Mouse (Mus musculus): ENCODE results near the gene Ccnjl.

DNA sequence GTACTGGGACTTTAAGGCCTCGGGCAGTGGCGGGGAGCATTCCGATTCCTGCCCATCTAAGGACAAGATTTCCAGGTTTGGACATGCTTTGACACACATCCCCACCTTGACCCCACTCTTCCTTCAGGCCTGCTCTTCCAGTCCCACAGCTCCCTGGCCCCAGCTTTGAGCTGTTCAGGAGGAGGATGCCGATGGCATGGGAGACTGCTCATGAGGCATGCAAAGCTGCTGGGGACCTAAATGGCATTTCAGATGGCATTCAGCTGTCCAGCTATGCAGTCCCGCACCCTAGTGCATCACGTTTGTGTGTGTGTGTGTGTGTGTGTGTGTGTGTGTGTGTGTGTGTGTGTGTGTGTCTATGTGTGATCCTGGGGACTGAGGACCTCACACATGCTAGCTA is 8.5 kb downstream of the Ccnjl start:
- TF ChIP-seq USF1 (IDR thresholded peaks at IDR 0.05; ENCODE audit: low read depth, low read length) = no peak
- TF ChIP-seq ZC3H11A (IDR thresholded peaks at IDR 0.05; ENCODE audit: low read depth, low read length) = no peak
- TF ChIP-seq POLR2A (IDR thresholded peaks at IDR 0.05; ENCODE audit: control insufficient read depth in 1 of 2, insufficient read depth in 1 of 2, low read depth in 1 of 2, low read length in 2 of 2, poor library complexity in 1 of 2) = no peak
- no peak for TF ChIP-seq ETS1 (IDR thresholded peaks at IDR 0.05; ENCODE audit: low read depth, low read length)
- TF ChIP-seq CHD2 (IDR thresholded peaks at IDR 0.05; ENCODE audit: low read length) = no peak
- no peak for TF ChIP-seq GATA1 (IDR thresholded peaks at IDR 0.05; ENCODE audit: low read depth, low read length)
